Mouse (Mus musculus): ENCODE measurements at regions not wholly inside any gene's neighbourhood (a gene's known extent, or its start where the extent isn't known, plus 50 kb on each side); places are given as distances from the start of the nearest gene placed in this dataset.

GRCm38 (mm10) chr2:56997500-56997899 lies 126.3 kb downstream of the Nr4a2 start:
- no peak for DNase-seq

GRCm38 (mm10) chr2:56992851-56993250 lies 131.0 kb downstream of the Nr4a2 start:
- DNase-seq: no peak

- DNase-seq: no peak
Observed at GRCm38 (mm10) chr2:56991821-56992220, 132.0 kb downstream of the Nr4a2 start.

- DNase-seq: no peak
Observed at GRCm38 (mm10) chr2:56990768-56991167, 133.0 kb downstream of the Nr4a2 start.

GRCm38 (mm10) chr2:56983167-56983566 lies 140.6 kb downstream of the Nr4a2 start:
- peak in 1 of 2 experiments; percentile 14 for DNase-seq

GRCm38 (mm10) chr2:56980601-56981000 lies 143.2 kb downstream of the Nr4a2 start:
- no peak for DNase-seq

- DNase-seq: no peak
Observed at GRCm38 (mm10) chr2:56975680-56976079, 148.1 kb downstream of the Nr4a2 start.

GRCm38 (mm10) chr2:56963937-56964695 lies 159.7 kb downstream of the Nr4a2 start:
- DNase-seq: no peak

- no peak for DNase-seq
Observed at GRCm38 (mm10) chr2:56959695-56960094, 164.1 kb downstream of the Nr4a2 start.

GRCm38 (mm10) chr2:56953337-56953736 lies 170.5 kb downstream of the Nr4a2 start:
- no peak for DNase-seq

GRCm38 (mm10) chr2:56912531-56912930 lies 211.3 kb downstream of the Nr4a2 start:
- no peak for DNase-seq

- no peak for DNase-seq
Observed at GRCm38 (mm10) chr2:56909096-56909865, 214.5 kb downstream of the Nr4a2 start.

- no peak for DNase-seq
Observed at GRCm38 (mm10) chr2:56885181-56885580, 238.6 kb downstream of the Nr4a2 start.

GRCm38 (mm10) chr2:56860776-56861175 lies 263.0 kb downstream of the Nr4a2 start:
- no peak for DNase-seq

GRCm38 (mm10) chr2:56820551-56820950 lies 303.3 kb downstream of the Nr4a2 start:
- no peak for DNase-seq

- no peak for DNase-seq
Observed at GRCm38 (mm10) chr2:56784808-56785207, 339.0 kb downstream of the Nr4a2 start.
